8 mouse cellular contexts compared by ENCODE assay signal in the genomic region with DNA sequence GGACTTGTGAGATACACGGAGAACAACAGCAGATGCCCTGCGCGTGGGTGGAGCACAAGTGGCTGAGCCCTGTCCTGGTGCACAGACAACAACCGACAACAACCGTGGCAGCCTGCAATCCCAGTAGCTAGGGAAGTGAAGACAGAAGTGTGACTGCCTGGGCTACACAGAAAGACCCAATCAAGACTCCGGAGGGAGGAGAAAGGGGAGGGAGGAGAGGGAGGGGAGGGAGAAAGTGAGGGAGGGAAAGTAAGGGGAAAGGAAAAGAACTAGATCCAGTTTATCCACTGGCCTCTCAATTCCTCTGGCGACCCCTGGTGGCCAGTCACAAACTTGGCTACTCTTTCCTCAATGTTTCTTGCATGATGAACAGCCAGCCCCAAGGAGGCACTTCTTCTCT. TPM values are rescaled to one million over a fixed set of nuclear protein-coding genes. Genes with fewer than 3 reads are reported as not detected.
A peak's percentile ranks its signal among the peaks of the same experiment; 100 is the strongest.
DNase-seq lines count a peak whose midpoint lies in the region; ATAC-seq and TF ChIP-seq lines count a peak whose summit lies in the region.

No protein-coding gene starts in this region.

- peak; percentile 84 for TF ChIP-seq CTCF in small intestine, adult 2 months (IDR thresholded peaks at IDR 0.05; ENCODE audit: extremely low read depth, insufficient read length, insufficient replicate concordance, low read depth, low read length)

- peak; percentile 75 to 90 for DNase-seq in adrenal gland, adult (ENCODE audit: inconsistent age in 2 of 2, low spot score in 1 of 2)
- DNase-seq in gastrocnemius, postnatal 10 days = peak; percentile 87
- peak; percentile 59 for DNase-seq in induced T-regulatory cell, adult 2 months (ENCODE audit: low read depth)
- peak; percentile 62 to 86 for DNase-seq in left cerebral cortex, postnatal 10 days (ENCODE audit: extremely low spot score in 1 of 2, low spot score in 2 of 2)

- H3K36me3 ChIP-seq in small intestine, adult 2 months (ENCODE audit: control insufficient read depth, insufficient read depth, low read length) = no peaks in the 10 kb centered on the region

- WGBS in small intestine, adult 2 months = 18% methylated on average over 7 of the region's 7 CpGs

- H3K4me1 ChIP-seq in small intestine, adult 2 months (ENCODE audit: control insufficient read depth, insufficient read depth, insufficient read length, low read length) = no peaks in the 10 kb centered on the region

- peak overlapping the region; percentile 16; the same call in 1 of the 2 replicates for H3K4me3 ChIP-seq in small intestine, adult 2 months (ENCODE audit: low read depth, low read length)

- no peaks in the 10 kb centered on the region for H3K27me3 ChIP-seq in small intestine, adult 2 months (ENCODE audit: control insufficient read depth, insufficient read depth, low read length)

- H3K27ac ChIP-seq in small intestine, adult 2 months (ENCODE audit: insufficient read depth, low read depth, low read length) = no peak overlapping the region

- TF ChIP-seq POLR2A in small intestine, adult 2 months (IDR thresholded peaks at IDR 0.05; ENCODE audit: low read depth, low read length) = no peak

- peak; percentile 60 for ATAC-seq in common myeloid progenitor, adult 5-6 weeks (replicated peaks; ENCODE audit: low read depth, poor library complexity, severe bottlenecking)
- ATAC-seq in megakaryocyte-erythroid progenitor cell, adult 5-6 weeks (replicated peaks; ENCODE audit: low FRiP score, low TSS enrichment, poor library complexity, severe bottlenecking) = peak; percentile 64
- no peak; the same call in 1 of the 2 replicates for ATAC-seq in monocyte, adult 5-6 weeks (replicated peaks; ENCODE audit: insufficient number of reproducible peaks, low FRiP score, low TSS enrichment, poor library complexity, severe bottlenecking)

- intact Hi-C loops in left cerebral cortex, postnatal 10 days (cut with DNase I) = loop anchor here (5.0 kb wide), 2 partner anchors 161 to 176 kb away; no protein-coding TSS in a partner anchor

RNA-seq across cellular contexts. Expression of a gene that starts 20.1 kb away (rescaled TPM):
- total RNA-seq in common myeloid progenitor, adult 5-6 weeks (2017) = 0.09 TPM in 1 of 2 replicates, not detected in the other
- not detected for total RNA-seq in gastrocnemius, postnatal 10 days (2021)
- total RNA-seq in left cerebral cortex, postnatal 10 days (2021) = under 1 TPM in 1 of 2 experiments, not detected in 1; 0.24 TPM
- not detected in 2 replicates for total RNA-seq in megakaryocyte-erythroid progenitor cell, adult 5-6 weeks (2014; fragmentation: Nextera tagmentation)
- 0.30 TPM in 1 of 2 replicates, not detected in the other for total RNA-seq in megakaryocyte-erythroid progenitor cell, adult 5-6 weeks (2017)
- polyA plus RNA-seq in small intestine, adult 2 months (2012; rRNA removed) = 0.10 TPM in 1 of 2 replicates, not detected in the other
- not detected in 3 replicates for total RNA-seq in monocyte, adult 5-6 weeks (2017)
